Mouse (Mus musculus): ENCODE measurements around the gene Fastkd5.

GRCm38 (mm10) chr2:130613091-130613490 is 16.7 kb downstream of the Fastkd5 start:
- no peak for TF ChIP-seq CTCF (IDR thresholded peaks at IDR 0.05; ENCODE audit: extremely low read depth, insufficient read depth, insufficient read length, insufficient replicate concordance)
- TF ChIP-seq POLR2A (IDR thresholded peaks at IDR 0.05; ENCODE audit: low read depth, low read length), result no peak

Measured in spleen, adult 2 months (tissue).